Mouse (Mus musculus) lung, adult 2 months (tissue): Measurements from ENCODE around the gene Mus81. TPM values are rescaled to one million over a fixed set of nuclear protein-coding genes. Genes with fewer than 3 reads are reported as not detected.
A peak's percentile ranks its signal among the peaks of the same experiment; 100 is the strongest.

Experiments
- DNase-seq: peaks from one replicate; pipeline ENCODE4 v3.0.0; 2022
- H3K4me1 ChIP-seq: fragments of 200-500 bp; 2 replicates; pipeline ENCODE4 v1.6.1; 2011; ENCODE audit warnings: low read length; ENCODE audit not compliant: control insufficient read depth, insufficient read depth
- H3K4me3 ChIP-seq: fragments of 200-500 bp; replicated peaks from 2 replicates; pipeline ENCODE3; 2011; ENCODE audit warnings: low read depth, mild to moderate bottlenecking, control low read depth, low read length; ENCODE audit errors: extremely low read depth
- CTCF ChIP-seq: fragments of 200-500 bp; IDR thresholded peaks from 2 replicates; pipeline ENCODE4 v1.5.1; 2011; ENCODE audit warnings: mild to moderate bottlenecking, low read length, control low read depth; ENCODE audit not compliant: insufficient read depth
- POLR2A ChIP-seq: fragments of 200-500 bp; IDR thresholded peaks from 2 replicates; pipeline ENCODE4 v1.6.1; 2011; ENCODE audit warnings: low read depth, mild to moderate bottlenecking, control low read depth, low read length, borderline replicate concordance; ENCODE audit errors: extremely low read depth
- whole genome bisulfite sequencing: fragments of 180-500 bp; shearing (Covaris S2); methylation state at CpG from one replicate; pipeline ENCODE4 v1.1.7; 2018; 5-methylcytosine and 5-hydroxymethylcytosine counted together
- polyA plus RNA-seq: library from polyadenylated mRNA; depleted of rRNA; stranded (reverse); fragments of >200 nt; gene quantifications from 2 replicates; pipeline ENCODE4 v1.2.3, GENCODE M21; 2012

Gene Mus81
- polyA plus RNA-seq, 1 experiment: 53.0 TPM

DNA sequence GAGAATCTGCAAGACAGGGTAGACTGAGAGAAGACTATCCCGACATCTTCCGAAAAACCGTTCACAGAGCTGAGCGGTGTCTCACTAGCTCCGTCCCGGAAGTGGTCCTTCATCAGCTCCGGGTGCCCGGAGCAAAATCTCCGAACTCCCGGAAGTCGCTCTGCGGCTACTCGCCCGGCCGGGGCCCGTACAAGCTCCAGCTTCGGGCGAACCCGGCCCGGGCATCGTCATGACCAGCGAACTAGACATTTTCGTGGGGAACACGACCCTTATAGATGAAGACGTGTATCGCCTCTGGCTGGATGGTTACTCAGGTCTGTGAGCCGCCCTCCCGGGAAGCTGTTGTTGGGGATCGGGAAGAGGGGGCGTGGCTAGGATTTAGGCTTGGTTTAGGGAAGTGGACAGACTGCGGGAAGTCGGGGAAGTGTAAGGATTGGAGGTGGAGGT is 27.7 kb downstream of the Mus81 start, which contains the start of gene Fibp:
Fibp (plus strand) TSS at position 151 of the 447 bp plus-strand sequence.
- under 1% methylated on average over 32 of the region's 32 CpGs for WGBS
- peak; percentile 89 for DNase-seq
- TF ChIP-seq CTCF (no peak), POLR2A (peak; percentile 78)
- Histone ChIP-seq H3K4me3 (peak within 1 kb of the TSS; percentile 96), H3K4me1 (peaks cover 8% of the 10 kb centered on the region)

DNA sequence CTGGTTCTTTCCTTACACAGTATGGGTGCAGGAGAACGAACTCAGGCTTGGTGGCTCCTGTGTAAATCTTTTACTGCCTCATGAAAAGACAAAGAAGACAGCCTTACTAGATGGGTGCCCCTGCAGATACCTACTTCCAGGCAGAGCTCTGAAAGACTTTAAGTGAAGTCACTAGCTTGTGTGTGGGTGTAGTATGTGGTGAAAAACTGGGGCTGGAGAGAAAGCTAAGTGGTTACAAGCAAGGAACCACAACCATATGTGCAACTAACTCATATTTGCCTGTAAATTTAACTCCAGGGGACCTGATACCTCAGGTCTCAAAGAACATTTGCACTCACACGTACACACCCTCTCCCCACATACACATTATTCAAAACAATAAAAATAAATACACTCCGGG is 28.3 kb downstream of the Mus81 start:
- DNase-seq: no peak
- Histone ChIP-seq H3K4me3 (no peak overlapping the region), H3K4me1 (peaks cover 8% of the 10 kb centered on the region)
- TF ChIP-seq POLR2A: no peak
- TF ChIP-seq CTCF: no peak
- 20% methylated on average over 3 of the region's 3 CpGs for WGBS

DNA sequence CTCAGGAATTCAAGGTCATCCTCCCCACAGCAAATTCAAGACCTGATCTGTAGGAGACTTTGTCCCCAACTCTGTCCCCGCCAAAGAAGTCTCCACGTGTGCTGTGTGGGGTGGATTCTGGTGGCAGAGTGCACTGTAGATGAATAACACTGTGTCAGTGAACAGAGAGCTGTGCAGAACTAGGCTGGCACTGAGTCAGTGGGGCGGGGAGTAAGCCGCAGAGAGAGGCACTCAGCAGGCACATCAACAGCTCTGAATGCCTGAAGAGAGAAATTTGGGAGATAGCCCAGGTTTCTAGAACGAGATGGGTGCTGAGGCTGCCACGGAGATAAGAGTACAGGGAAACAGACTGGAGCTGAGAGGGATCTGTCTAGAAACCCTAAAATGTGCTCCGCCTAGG is 29.2 kb downstream of the Mus81 start:
- Histone ChIP-seq H3K4me3 (no peak overlapping the region), H3K4me1 (peaks cover 6% of the 10 kb centered on the region)
- no peak for DNase-seq
- TF ChIP-seq POLR2A (no peak), CTCF (no peak)
- 64% methylated on average over 7 of the region's 7 CpGs for WGBS

DNA sequence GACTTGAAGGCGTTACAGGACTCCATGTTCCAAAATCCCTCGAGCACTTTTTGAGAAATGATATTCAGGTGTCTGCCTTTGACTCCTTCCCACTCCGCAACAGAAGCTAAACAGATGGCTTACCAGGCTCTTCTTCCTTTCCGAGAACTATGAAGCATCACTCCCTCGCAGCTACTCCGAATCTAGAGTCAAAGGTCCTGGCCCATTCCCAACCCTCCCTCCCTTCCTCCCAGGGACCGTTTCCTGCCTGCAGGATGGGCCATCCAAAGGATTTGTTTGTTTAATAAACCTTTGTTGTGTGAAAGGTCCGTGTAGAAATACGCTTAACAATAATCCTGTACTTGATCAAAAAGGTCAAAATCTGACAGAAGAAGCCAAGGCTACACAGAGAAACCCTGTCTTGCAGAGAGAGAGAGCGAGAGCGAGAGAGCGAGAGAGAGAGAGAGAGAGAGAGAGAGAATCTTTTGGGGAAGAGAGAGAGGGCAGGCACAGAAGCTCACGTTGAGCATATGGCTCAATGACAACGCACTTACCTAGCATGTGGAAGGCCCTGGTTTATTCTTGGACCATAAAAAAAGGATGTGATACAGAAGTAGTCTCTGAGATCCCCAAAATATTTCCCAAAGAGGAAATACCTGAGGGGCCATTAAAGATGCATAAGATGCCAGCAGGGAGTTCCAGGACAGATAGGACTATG is 30.3 kb downstream of the Mus81 start, which contains the start of gene Ccdc85b:
Ccdc85b (minus strand) TSS at position 149 of the 697 bp plus-strand sequence.
- peak within 1 kb of the TSS; percentile 97 for H3K4me3 ChIP-seq
- TF ChIP-seq CTCF: no peak
- no peak for TF ChIP-seq POLR2A
- 9% methylated on average over 14 of the region's 14 CpGs for WGBS
- H3K4me1 ChIP-seq: peaks cover 3% of the 10 kb centered on the region; the same call in 1 of the 2 replicates
- DNase-seq: no peak

DNA sequence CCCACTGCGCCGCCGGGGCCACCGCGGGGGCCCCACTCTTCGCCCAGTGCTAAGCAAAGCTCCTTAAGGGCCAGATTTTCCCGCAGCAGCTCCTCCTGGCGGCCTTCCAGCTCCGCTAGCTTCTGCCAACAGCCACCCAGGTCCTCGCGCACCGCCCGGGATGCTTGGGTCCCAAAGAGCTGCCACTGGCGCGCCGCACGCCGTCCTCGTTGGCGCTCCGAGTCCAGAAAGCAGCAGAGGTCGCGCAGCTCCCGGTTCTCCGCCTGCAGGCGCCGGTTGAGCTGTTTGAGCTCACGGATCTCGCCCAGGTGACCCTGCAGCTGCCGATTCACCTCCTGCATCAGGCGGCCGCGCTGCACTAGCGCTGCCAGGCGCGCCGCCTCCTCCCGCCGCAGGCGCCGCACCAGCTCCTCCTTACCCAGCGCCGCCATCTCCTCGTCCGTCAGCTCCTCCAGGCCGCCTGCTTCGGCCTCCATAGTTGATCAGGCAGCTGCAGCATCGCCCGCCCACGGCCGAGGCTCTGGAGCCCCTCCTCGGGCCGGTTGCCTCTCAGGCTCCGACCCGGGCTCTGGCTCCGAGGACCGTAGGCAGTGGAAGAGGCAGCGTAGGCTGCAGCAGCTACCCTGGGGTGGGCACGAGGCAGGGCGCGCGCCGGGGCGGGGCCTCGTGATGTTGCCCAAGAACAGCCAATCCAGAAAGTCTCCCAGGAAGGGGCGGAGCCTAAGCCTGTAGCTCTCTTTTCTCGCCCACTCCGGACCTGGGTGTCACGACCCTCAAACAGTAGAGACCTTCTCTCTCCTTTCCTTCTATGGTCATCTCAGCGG is 31.1 kb downstream of the Mus81 start:
- peaks cover 3% of the 10 kb centered on the region; the same call in 1 of the 2 replicates for H3K4me1 ChIP-seq
- DNase-seq: peak; percentile 94
- H3K4me3 ChIP-seq: peak overlapping the region; percentile 97
- under 1% methylated on average over 69 of the region's 70 CpGs for WGBS
- TF ChIP-seq CTCF (no peak), POLR2A (peak; percentile 94; the same call in 1 of the 2 replicates)

DNA sequence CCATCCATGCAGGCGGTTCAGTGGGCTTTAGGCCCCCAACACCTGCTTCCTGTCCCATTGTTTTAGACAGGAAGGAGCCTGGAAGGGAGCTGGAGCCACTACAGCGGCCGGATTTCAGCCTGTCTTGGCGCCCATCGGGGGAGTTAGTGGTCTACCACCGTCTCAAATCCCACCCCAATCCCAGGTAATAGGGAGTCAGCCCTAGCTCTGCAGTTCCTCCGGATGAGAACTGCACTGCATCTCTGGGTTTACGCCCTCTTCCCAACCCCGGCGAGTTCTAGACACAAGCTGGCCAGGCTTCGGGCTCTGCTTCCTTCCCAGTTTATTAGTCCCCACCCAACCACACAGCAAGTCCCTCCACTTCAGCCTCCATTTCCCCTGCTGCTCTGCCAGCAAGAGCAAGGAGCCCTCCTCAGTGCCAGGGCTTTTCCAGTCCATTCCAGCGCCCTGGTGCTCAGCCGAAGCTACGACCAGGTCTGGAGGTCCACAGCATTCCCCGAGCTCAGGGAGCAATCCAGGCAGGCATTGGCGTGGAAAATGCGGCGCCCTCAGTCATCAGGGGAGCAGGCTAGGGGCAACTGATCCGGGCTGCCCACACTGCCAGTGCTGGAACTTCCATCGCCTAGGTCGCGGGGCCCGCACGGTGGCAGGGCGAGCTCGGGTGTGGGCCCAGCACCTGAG is 31.8 kb downstream of the Mus81 start:
- TF ChIP-seq POLR2A: peak; percentile 67; the same call in 1 of the 2 replicates
- TF ChIP-seq CTCF: no peak
- H3K4me3 ChIP-seq: peak overlapping the region; percentile 97
- 4% methylated on average over 26 of the region's 26 CpGs for WGBS

DNA sequence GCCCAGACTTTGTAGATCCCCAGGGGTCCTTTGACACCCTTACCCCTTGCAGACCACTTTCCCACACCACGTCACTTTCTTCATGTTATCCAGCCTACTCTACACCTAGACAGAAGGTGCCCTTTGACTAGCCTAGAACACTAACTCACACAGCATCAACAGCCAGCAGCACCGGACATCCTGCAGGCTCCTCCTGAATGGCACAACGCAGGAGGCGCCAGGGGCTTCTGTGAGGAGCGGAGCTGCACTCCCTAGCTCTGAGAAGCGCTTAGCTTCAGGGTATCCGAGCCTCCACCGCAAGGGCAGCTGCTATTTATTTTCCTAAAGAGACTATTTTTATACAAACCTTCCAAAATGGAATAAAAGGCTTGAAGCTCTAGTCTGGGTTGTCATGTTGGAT is 32.6 kb downstream of the Mus81 start:
- WGBS: 52% methylated on average over 8 of the region's 8 CpGs
- TF ChIP-seq POLR2A (no peak), CTCF (no peak)
- Histone ChIP-seq H3K4me1 (peaks cover 3% of the 10 kb centered on the region; the same call in 1 of the 2 replicates), H3K4me3 (peak overlapping the region; percentile 97)
- peak; percentile 6 for DNase-seq

More for the DNA sequence above, 31.8 kb downstream of the Mus81 start:
- H3K4me1 ChIP-seq: peaks cover 3% of the 10 kb centered on the region; the same call in 1 of the 2 replicates
- peak; percentile 49 for DNase-seq

DNA sequence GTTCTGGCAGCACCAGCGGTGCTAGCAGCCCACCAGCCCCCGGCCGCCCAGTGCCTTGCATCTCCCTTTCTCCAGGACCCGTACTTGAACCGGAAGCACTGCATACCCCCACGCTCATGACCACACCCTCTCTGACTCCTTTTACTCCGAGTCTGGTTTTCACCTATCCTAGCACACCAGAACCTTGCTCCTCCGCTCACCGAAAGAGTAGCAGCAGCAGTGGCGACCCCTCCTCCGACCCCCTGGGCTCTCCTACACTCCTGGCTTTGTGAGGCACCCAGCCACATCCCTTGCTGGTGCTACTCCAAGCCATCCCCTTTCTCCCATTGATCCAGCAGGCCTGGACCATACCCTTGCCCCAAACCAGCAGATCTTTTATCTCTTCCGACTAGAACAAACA is 33.2 kb downstream of the Mus81 start:
- H3K4me1 ChIP-seq: peaks cover 3% of the 10 kb centered on the region; the same call in 1 of the 2 replicates
- H3K4me3 ChIP-seq: no peak overlapping the region
- no peak for TF ChIP-seq CTCF
- no peak for TF ChIP-seq POLR2A
- no peak for DNase-seq
- 46% methylated on average over 12 of the region's 12 CpGs for WGBS

DNA sequence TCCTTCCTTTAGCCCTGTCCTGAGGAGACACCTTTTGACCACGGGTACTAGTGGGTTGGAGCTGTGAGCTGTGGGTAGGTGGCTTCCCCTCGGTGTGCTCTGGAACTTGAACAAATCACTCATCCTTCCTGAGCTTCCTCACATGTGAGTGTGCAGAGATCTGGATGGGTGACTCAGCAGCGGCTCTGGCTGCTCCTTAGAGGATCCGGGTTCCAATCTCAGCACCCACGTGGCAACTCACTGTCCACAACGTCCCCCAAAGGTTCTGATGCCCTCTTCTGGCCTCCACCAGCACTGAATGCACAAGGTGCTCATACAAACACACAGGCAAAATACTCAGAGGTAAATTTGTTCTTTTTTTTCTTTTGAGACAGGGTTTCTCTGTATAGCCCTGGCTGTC is 36.4 kb downstream of the Mus81 start:
- peak; percentile 2 for DNase-seq
- 61% methylated on average over 6 of the region's 6 CpGs for WGBS
- H3K4me3 ChIP-seq: no peak overlapping the region
- TF ChIP-seq POLR2A (0 out of 2 replicates have a peak, but pooled peaks have one; percentile 11), CTCF (0 out of 2 replicates have a peak, but pooled peaks have one; percentile 2)
- H3K4me1 ChIP-seq: peaks cover 8% of the 10 kb centered on the region
